Mouse (Mus musculus): ENCODE results near the gene Aadacl3. TPM values are rescaled to one million over a fixed set of nuclear protein-coding genes. Genes with fewer than 3 reads are reported as not detected.

Gene Aadacl3
- polyA plus RNA-seq (2015; fragmentation: Nextera tagmentation; extraction: Ambion mirVana), result not detected in 2 replicates

GRCm38 (mm10) chr4:144463656-144464055 is at the start of gene Aadacl3:
TSS of gene Aadacl3 (minus strand) at chr4:144463756.

GRCm38 (mm10) chr4:144453217-144453616 is 10.3 kb downstream of the Aadacl3 start, which contains the start of gene Gm9944:
TSS of gene Gm9944 (minus strand) at chr4:144453317.

GRCm38 (mm10) chr4:144438672-144439071 is 24.9 kb downstream of the Aadacl3 start, which contains the start of gene 1700012P22Rik:
TSS of gene 1700012P22Rik (minus strand) at chr4:144438772.

GRCm38 (mm10) chr4:144408290-144408689 is 55.3 kb downstream of the Aadacl3 start, which contains the start of gene Pramef12:
TSS of gene Pramef12 (minus strand) at chr4:144408464.

Other genes with a start within 250 kb of the Aadacl3 start
- gene Pramel5, start 183.3 kb downstream of the Aadacl3 start, polyA plus RNA-seq (2015; fragmentation: Nextera tagmentation; extraction: Ambion mirVana), result not detected in 2 replicates
- gene Gm13128, start 133.5 kb downstream of the Aadacl3 start, polyA plus RNA-seq (2015; fragmentation: Nextera tagmentation; extraction: Ambion mirVana), result not detected in 2 replicates
- gene Gm13119, start 105.8 kb downstream of the Aadacl3 start, polyA plus RNA-seq (2015; fragmentation: Nextera tagmentation; extraction: Ambion mirVana), result not detected in 2 replicates
- not detected in 2 replicates for gene Pramef20, start 85.8 kb downstream of the Aadacl3 start, polyA plus RNA-seq (2015; fragmentation: Nextera tagmentation; extraction: Ambion mirVana)
- 0.06 TPM in 1 of 2 replicates, not detected in the other for gene Pramef12, start 55.3 kb downstream of the Aadacl3 start, polyA plus RNA-seq (2015; fragmentation: Nextera tagmentation; extraction: Ambion mirVana)
- not detected in 2 replicates for gene 1700012P22Rik, start 25.0 kb downstream of the Aadacl3 start, polyA plus RNA-seq (2015; fragmentation: Nextera tagmentation; extraction: Ambion mirVana)
- gene Gm9944, start 10.4 kb downstream of the Aadacl3 start, polyA plus RNA-seq (2015; fragmentation: Nextera tagmentation; extraction: Ambion mirVana), result not detected in 2 replicates
- not detected in 2 replicates for gene 9430007A20Rik, start 56.1 kb upstream of the Aadacl3 start, polyA plus RNA-seq (2015; fragmentation: Nextera tagmentation; extraction: Ambion mirVana)
- not detected in 2 replicates for gene Gm13124, start 101.4 kb upstream of the Aadacl3 start, polyA plus RNA-seq (2015; fragmentation: Nextera tagmentation; extraction: Ambion mirVana)
- not detected in 2 replicates for gene Aadacl4, start 150.0 kb upstream of the Aadacl3 start, polyA plus RNA-seq (2015; fragmentation: Nextera tagmentation; extraction: Ambion mirVana)
- gene Gm436, start 222.6 kb upstream of the Aadacl3 start, polyA plus RNA-seq (2015; fragmentation: Nextera tagmentation; extraction: Ambion mirVana), result not detected in 2 replicates

Data from skeletal muscle tissue, postnatal 0 days (tissue).